Mouse (Mus musculus): ENCODE results near the gene Crabp2. TPM values are rescaled to one million over a fixed set of nuclear protein-coding genes. Genes with fewer than 3 reads are reported as not detected.

Gene Crabp2
- polyA plus RNA-seq, 1 experiment from 2014 or later: 834 TPM

GRCm38 (mm10) chr3:87910573-87911141 lies 37.8 kb upstream of the Crabp2 start:
- H3K4me1 ChIP-seq: peaks cover 61% of the 10 kb centered on the region
- WGBS: 3% methylated on average over 12 of the region's 12 CpGs

GRCm38 (mm10) chr3:87913491-87913890 lies 35.0 kb upstream of the Crabp2 start:
- Histone ChIP-seq H3K27ac (no peak overlapping the region), H3K9me3 (no peaks in the 10 kb centered on the region), H3K4me1 (peaks cover 47% of the 10 kb centered on the region), H3K27me3 (ENCODE audit: poor library complexity, severe bottlenecking) (no peaks in the 10 kb centered on the region), H3K36me3 (replicated peaks) (peaks cover 54% of the 10 kb centered on the region), H3K4me3 (no peak overlapping the region)
- no peak for DNase-seq (ENCODE audit: extremely low spot score, low spot score)
- WGBS: 80% methylated on average over 7 of the region's 7 CpGs

More at GRCm38 (mm10) chr3:87910573-87911141, 37.8 kb upstream of the Crabp2 start:
- Histone ChIP-seq H3K4me3 (peak overlapping the region; percentile 98), H3K36me3 (replicated peaks) (peaks cover 33% of the 10 kb centered on the region), H3K27me3 (ENCODE audit: poor library complexity, severe bottlenecking) (no peaks in the 10 kb centered on the region), H3K9me3 (no peaks in the 10 kb centered on the region), H3K27ac (peak overlapping the region; percentile 98)
- peak; percentile 89 for DNase-seq (ENCODE audit: extremely low spot score, low spot score)

DNA sequence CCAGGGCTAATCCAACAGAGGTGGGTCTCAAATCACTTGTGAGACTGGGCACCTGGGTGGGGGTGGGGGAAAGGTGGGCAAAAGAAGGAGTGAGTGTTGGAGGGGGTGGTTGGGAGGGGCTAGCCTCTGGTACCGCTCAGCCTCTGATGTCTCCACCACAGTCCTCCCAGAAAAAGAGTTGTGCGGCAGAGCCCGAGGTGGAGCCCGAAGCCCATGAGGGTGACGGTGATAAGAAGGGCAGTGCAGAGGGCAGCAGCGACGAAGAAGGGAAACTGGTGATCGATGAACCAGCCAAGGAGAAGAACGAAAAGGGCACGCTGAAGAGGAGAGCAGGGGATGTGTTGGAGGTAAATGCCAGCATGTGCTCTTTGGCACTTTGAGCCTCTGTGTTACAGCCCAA lies 34.6 kb upstream of the Crabp2 start:
- H3K27ac ChIP-seq: no peak overlapping the region
- peaks cover 45% of the 10 kb centered on the region for H3K4me1 ChIP-seq
- no peak for DNase-seq (ENCODE audit: extremely low spot score, low spot score)
- H3K4me3 ChIP-seq: no peak overlapping the region
- peaks cover 54% of the 10 kb centered on the region for H3K36me3 ChIP-seq (replicated peaks)
- H3K27me3 ChIP-seq (ENCODE audit: poor library complexity, severe bottlenecking): no peaks in the 10 kb centered on the region
- WGBS: 97% methylated on average over 10 of the region's 10 CpGs
- H3K9me3 ChIP-seq: no peaks in the 10 kb centered on the region

GRCm38 (mm10) chr3:87916990-87917389 lies 31.5 kb upstream of the Crabp2 start:
- Histone ChIP-seq H3K4me3 (no peak overlapping the region; the same call in 1 of the 2 replicates), H3K9me3 (no peaks in the 10 kb centered on the region), H3K4me1 (peaks cover 31% of the 10 kb centered on the region), H3K27me3 (ENCODE audit: poor library complexity, severe bottlenecking) (no peaks in the 10 kb centered on the region), H3K27ac (no peak overlapping the region), H3K36me3 (replicated peaks) (peaks cover 63% of the 10 kb centered on the region)
- WGBS: 92% methylated on average over 1 of the region's 1 CpGs
- no peak for DNase-seq (ENCODE audit: extremely low spot score, low spot score)

GRCm38 (mm10) chr3:87918551-87918950 lies 29.9 kb upstream of the Crabp2 start:
- Histone ChIP-seq H3K9me3 (no peaks in the 10 kb centered on the region), H3K27ac (no peak overlapping the region), H3K27me3 (ENCODE audit: poor library complexity, severe bottlenecking) (no peaks in the 10 kb centered on the region), H3K4me1 (peaks cover 19% of the 10 kb centered on the region), H3K4me3 (peak overlapping the region; percentile 65; the same call in 1 of the 2 replicates), H3K36me3 (replicated peaks) (peaks cover 68% of the 10 kb centered on the region)
- no peak for DNase-seq (ENCODE audit: extremely low spot score, low spot score)
- WGBS: 95% methylated on average over 1 of the region's 1 CpGs

- Histone ChIP-seq H3K36me3 (replicated peaks) (peaks cover 68% of the 10 kb centered on the region), H3K27ac (peak within 1 kb of the TSS; percentile 84), H3K4me1 (peaks cover 19% of the 10 kb centered on the region), H3K27me3 (ENCODE audit: poor library complexity, severe bottlenecking) (no peaks in the 10 kb centered on the region), H3K9me3 (no peaks in the 10 kb centered on the region), H3K4me3 (peak within 1 kb of the TSS; percentile 65)
- WGBS: under 1% methylated on average over 30 of the region's 30 CpGs
- DNase-seq (ENCODE audit: extremely low spot score, low spot score): peak; percentile 73
Measured at GRCm38 (mm10) chr3:87919336-87920108, 28.9 kb upstream of the Crabp2 start, which contains the start of gene Mrpl24. TSS of gene Mrpl24 (plus strand) at chr3:87919506.

DNA sequence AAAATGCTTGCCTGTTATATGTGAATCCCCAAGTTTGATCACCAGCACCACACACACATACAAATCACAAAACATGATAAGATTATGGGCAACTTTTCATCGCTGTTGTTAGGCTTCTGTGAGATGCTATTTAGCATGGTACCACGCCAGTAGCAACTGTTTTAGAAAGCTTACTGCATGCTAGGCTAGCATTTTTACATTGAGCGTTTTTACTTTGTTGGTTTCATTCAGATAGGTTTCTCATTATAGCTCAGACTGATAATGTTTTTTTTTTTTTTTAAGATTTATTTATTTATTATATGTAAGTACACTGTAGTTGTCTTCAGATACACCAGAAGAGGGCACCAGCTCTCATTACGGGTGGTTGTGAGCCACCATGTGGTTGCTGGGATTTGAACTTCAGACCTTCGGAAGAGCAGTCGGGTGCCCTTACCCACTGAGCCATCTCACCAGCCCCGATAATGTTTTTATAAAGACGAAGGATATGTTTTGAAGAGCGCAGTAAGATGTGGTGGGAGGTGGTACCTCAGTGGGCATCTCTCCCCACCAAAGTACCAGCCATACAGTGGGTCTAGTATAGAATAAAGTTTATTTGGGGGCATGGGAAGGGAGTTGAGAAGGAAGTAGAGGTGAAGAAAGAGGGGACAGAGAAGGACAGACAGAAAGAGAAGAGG lies 28.1 kb upstream of the Crabp2 start:
- peak overlapping the region; percentile 65 for H3K4me3 ChIP-seq
- no peaks in the 10 kb centered on the region for H3K9me3 ChIP-seq
- H3K27me3 ChIP-seq (ENCODE audit: poor library complexity, severe bottlenecking): no peaks in the 10 kb centered on the region
- no peak for DNase-seq (ENCODE audit: extremely low spot score, low spot score)
- H3K27ac ChIP-seq: no peak overlapping the region
- WGBS: 66% methylated on average over 9 of the region's 9 CpGs
- H3K36me3 ChIP-seq (replicated peaks): peaks cover 68% of the 10 kb centered on the region
- H3K4me1 ChIP-seq: peaks cover 19% of the 10 kb centered on the region

DNA sequence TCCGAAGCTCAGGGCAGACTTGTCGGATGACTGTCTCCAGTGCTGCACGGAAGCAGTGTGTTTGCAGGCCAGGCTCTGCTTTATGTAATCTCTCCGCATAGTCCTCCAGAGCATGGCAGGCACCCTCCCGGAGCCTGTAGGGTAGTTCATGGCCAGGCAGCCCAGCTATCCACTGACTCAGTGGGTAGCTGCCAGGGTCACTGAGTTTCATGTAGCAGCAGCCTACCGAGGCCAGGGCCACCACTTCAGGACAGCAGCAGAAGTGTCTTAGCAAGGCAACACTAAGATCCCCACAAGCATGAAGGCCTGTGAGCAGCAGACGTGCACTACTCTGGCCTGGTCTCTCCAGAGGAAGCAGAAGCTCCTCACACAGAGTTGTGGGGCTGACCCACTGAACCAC lies 23.5 kb upstream of the Crabp2 start:
- no peaks in the 10 kb centered on the region for H3K27me3 ChIP-seq (ENCODE audit: poor library complexity, severe bottlenecking)
- DNase-seq (ENCODE audit: extremely low spot score, low spot score): no peak
- 92% methylated on average over 7 of the region's 7 CpGs for WGBS
- H3K27ac ChIP-seq: no peak overlapping the region
- peaks cover 68% of the 10 kb centered on the region for H3K36me3 ChIP-seq (replicated peaks)
- no peak overlapping the region; the same call in 1 of the 2 replicates for H3K4me3 ChIP-seq
- H3K4me1 ChIP-seq: peaks cover 20% of the 10 kb centered on the region
- no peaks in the 10 kb centered on the region for H3K9me3 ChIP-seq

- peaks cover 26% of the 10 kb centered on the region for H3K4me1 ChIP-seq
- H3K27ac ChIP-seq: no peak overlapping the region
- peaks cover 68% of the 10 kb centered on the region for H3K36me3 ChIP-seq (replicated peaks)
- H3K27me3 ChIP-seq (ENCODE audit: poor library complexity, severe bottlenecking): no peaks in the 10 kb centered on the region
- WGBS: 91% methylated on average over 5 of the region's 5 CpGs
- DNase-seq (ENCODE audit: extremely low spot score, low spot score): no peak
- H3K9me3 ChIP-seq: no peaks in the 10 kb centered on the region
- H3K4me3 ChIP-seq: no peak overlapping the region
Measured at GRCm38 (mm10) chr3:87927452-87927851, 21.0 kb upstream of the Crabp2 start.

DNA sequence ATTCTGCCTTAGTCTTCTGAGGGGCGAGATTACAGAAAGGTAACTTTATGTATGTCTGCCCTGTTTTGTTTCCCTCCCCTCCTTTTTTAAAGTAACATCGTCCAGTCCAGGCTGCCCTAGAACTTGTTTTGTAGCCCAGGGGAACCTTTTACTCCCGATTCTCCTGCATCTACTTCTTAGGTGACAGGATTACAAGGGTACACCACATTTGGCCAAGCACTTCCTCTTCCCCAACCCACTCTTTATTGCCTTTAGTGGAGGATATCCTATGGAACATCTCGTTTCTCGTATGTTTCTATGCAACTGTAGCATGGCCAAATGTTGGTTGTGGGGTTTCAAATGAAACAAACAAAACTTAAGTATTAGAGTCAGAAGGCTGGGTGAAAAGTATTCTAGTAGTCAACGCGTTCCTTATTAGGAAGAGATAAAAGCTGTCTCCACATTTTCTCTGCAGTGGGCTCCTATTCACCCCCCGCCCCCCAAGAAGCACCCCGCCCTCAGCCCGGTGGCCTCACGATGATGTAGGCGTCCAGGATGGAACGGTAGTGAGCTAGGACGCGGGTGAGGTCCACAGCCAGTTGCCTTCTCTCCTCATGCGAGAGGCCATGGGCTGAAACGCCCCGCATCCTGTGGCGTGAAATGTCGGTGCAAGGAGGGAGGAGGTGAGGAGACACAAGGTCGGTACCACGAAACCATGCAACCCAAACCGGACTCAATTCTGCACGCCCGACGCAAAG lies 19.0 kb upstream of the Crabp2 start:
- DNase-seq (ENCODE audit: extremely low spot score, low spot score): no peak
- H3K27ac ChIP-seq: peak overlapping the region; percentile 94
- H3K4me3 ChIP-seq: peak overlapping the region; percentile 77
- H3K4me1 ChIP-seq: peaks cover 36% of the 10 kb centered on the region
- H3K9me3 ChIP-seq: no peaks in the 10 kb centered on the region
- no peaks in the 10 kb centered on the region for H3K27me3 ChIP-seq (ENCODE audit: poor library complexity, severe bottlenecking)
- H3K36me3 ChIP-seq (replicated peaks): peaks cover 68% of the 10 kb centered on the region
- WGBS: 9% methylated on average over 26 of the region's 26 CpGs

DNA sequence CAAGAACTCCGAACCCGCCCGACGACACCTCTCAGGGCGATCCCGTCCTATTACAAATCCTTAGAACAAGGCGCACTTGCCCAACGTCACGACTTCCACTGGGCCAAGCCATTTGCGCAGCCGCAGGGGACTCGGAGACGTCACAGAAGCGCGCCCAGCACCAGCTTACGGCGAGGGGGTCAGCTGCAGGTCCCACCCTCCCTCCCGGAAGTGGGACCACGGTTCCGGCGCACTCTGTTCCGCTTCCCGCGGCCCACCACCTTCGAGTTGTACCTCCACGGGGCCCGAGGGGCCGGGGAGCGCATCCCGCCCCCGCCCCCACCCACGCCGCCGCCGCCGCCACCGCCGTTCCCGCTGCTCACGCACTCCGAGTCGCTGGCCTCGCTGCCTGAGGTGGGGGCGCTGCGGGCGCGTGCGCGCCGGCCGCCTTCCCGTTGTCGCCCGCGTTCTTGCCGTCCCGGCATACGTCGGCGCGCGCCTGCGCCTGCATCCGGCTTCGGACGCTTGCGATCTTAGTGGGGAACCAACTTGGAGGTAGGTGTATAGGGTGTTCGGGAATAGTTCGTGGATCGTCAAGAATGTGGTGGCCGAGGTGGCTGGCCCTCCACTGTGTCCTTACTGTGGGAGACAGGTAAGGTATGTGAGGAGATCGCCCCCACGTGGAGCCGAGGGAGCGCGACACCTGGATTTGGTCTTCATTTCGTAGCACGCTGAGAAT lies 18.2 kb upstream of the Crabp2 start, which contains the start of the genes Isg20l2 and Rrnad1:
Gene Isg20l2 (plus strand): TSS at position 237 of the 718 bp plus-strand sequence.
Gene Rrnad1 (minus strand): TSS at position 640 of the 718 bp plus-strand sequence.
- Histone ChIP-seq H3K4me3 (peak within 1 kb of the TSS; percentile 77), H3K4me1 (peaks cover 40% of the 10 kb centered on the region), H3K27ac (peak within 1 kb of the TSS; percentile 94), H3K36me3 (replicated peaks) (peaks cover 68% of the 10 kb centered on the region), H3K9me3 (no peaks in the 10 kb centered on the region), H3K27me3 (ENCODE audit: poor library complexity, severe bottlenecking) (no peaks in the 10 kb centered on the region)
- WGBS: under 1% methylated on average over 78 of the region's 78 CpGs
- peak; percentile 98 for DNase-seq (ENCODE audit: extremely low spot score, low spot score)

DNA sequence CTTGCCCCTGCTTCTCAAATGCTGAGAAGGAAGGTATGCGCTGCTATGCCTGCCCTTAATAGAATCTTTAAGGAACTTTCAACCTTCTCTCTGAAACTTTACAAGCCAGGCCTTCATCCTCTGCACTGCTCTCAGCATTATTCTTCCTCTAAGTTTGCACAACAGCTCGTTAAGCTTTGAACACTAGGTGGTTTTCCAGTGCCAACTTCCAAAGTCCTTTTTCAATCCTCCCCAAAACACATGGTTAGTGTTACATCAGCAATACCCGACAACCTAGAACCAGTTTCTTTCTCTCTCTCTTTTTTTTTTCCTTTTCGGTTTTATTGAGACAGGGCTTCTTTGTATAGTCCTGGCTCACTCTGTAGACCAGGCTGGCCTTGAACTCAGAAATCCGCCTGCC lies 14.4 kb upstream of the Crabp2 start:
- WGBS: 87% methylated on average over 5 of the region's 5 CpGs
- Histone ChIP-seq H3K4me1 (peaks cover 44% of the 10 kb centered on the region), H3K27me3 (ENCODE audit: poor library complexity, severe bottlenecking) (no peaks in the 10 kb centered on the region), H3K4me3 (no peak overlapping the region), H3K27ac (no peak overlapping the region), H3K9me3 (no peaks in the 10 kb centered on the region), H3K36me3 (replicated peaks) (peaks cover 79% of the 10 kb centered on the region)
- no peak for DNase-seq (ENCODE audit: extremely low spot score, low spot score)

Data from forebrain, embryonic 10.5 days (tissue).